Mouse (Mus musculus): ENCODE results near the gene Lgr6.

GRCm38 (mm10) chr1:135095189-135095588 is 9.9 kb downstream of the Lgr6 start:
- no peak for TF ChIP-seq POLR2A (IDR thresholded peaks at IDR 0.05; ENCODE audit: control insufficient read depth, extremely low read depth, insufficient read depth, low read length, poor library complexity)
- TF ChIP-seq CTCF (IDR thresholded peaks at IDR 0.05; ENCODE audit: borderline replicate concordance, control insufficient read depth, extremely low read depth, insufficient read depth, low read length, poor library complexity) = no peak

Measured in thymus, adult 2 months (tissue).